Mouse (Mus musculus) ES-Bruce4 (cell line): Measurements from ENCODE around the gene Grip2.

ENCODE experiments used
- CTCF ChIP-seq: IDR thresholded peaks from one replicate; pipeline ENCODE4 v1.8.1; 2011; ENCODE audit warnings: low read depth, low read length
- EP300 ChIP-seq: IDR thresholded peaks from 2 replicates; pipeline ENCODE4 v1.6.1; 2011; ENCODE audit warnings: low read depth, low read length; ENCODE audit not compliant: insufficient read depth

- peak; percentile 52 for TF ChIP-seq CTCF
- no peak for TF ChIP-seq EP300
Measured at GRCm38 (mm10) chr6:91750976-91751375, 76.1 kb downstream of the Grip2 start.
